10 mouse cellular contexts compared by ENCODE assay signal in genomic region chr11:44620694-44621446, GRCm38 (mm10). TPM values are rescaled to one million over a fixed set of nuclear protein-coding genes. Genes with fewer than 3 reads are reported as not detected.
A peak's percentile ranks its signal among the peaks of the same experiment; 100 is the strongest.
DNase-seq lines count a peak whose midpoint lies in the region; ATAC-seq and TF ChIP-seq lines count a peak whose summit lies in the region.
"Had no signal": no experiment of that assay in that cellular context is flagged by ENCODE, and none has a peak within 500 bp of the region (broad histone marks: within the 10 kb centered on the region; RNA-seq: fewer than 3 reads in every experiment).

No protein-coding gene starts in this region.

- peak overlapping the region; percentile 94 for H3K27ac ChIP-seq in gastrocnemius, adult 2 months
- H3K27ac ChIP-seq in heart, embryonic 14.5 days (replicated peaks in 1 of 2; ENCODE audit: control insufficient read depth in 1 of 2, insufficient read depth in 1 of 2, low read depth in 2 of 2, low read length in 2 of 2), result no peak overlapping the region
- H3K27ac ChIP-seq in midbrain, embryonic 11.5 days (ENCODE audit: low read depth, low read length), result no peak overlapping the region; the same call in 1 of the 2 replicates
- H3K27ac ChIP-seq: liver, embryonic 13.5 days had no signal

- peaks cover 33% of the 10 kb centered on the region for H3K27me3 ChIP-seq in heart, embryonic 14.5 days (ENCODE audit: control insufficient read depth, insufficient read depth, low read length)
- H3K27me3 ChIP-seq in midbrain, embryonic 11.5 days (ENCODE audit: control insufficient read depth, insufficient read depth, low read length), result peaks cover 33% of the 10 kb centered on the region

- peak overlapping the region; percentile 81 for H3K4me3 ChIP-seq in gastrocnemius, adult 2 months
- peak overlapping the region in 1 of 2 experiments; percentile 70; a peak in 2 of 4 replicates for H3K4me3 ChIP-seq in heart, embryonic 14.5 days (ENCODE audit: control insufficient read depth in 1 of 2, insufficient read depth in 1 of 2, low read depth in 1 of 2, low read length in 2 of 2)
- H3K4me3 ChIP-seq in midbrain, embryonic 11.5 days (ENCODE audit: low read depth, low read length), result peak overlapping the region; percentile 56

- peaks cover 4% of the 10 kb centered on the region; the same call in 1 of the 2 replicates for H3K9me3 ChIP-seq in heart, embryonic 14.5 days (ENCODE audit: control insufficient read depth, low read length)
- H3K9me3 ChIP-seq in midbrain, embryonic 11.5 days (ENCODE audit: control insufficient read depth, low read length), result no peaks in the 10 kb centered on the region
- H3K9me3 ChIP-seq: liver, embryonic 13.5 days had no signal

- TF ChIP-seq CTCF in gastrocnemius, adult 2 months (IDR thresholded peaks at IDR 0.05), result no peak

- H3K9ac ChIP-seq in heart, embryonic 14.5 days (ENCODE audit: low read length), result peak overlapping the region; percentile 83
- H3K9ac ChIP-seq in midbrain, embryonic 11.5 days (ENCODE audit: low read length), result peak overlapping the region; percentile 67; the same call in 1 of the 2 replicates
- H3K9ac ChIP-seq: liver, embryonic 13.5 days had no signal

- DNase-seq in gastrocnemius, adult 2 months, result peak; percentile 30
- no peak for DNase-seq in gastrocnemius, adult 8-10 months (ENCODE audit: low spot score in 2 of 2)
- peak; percentile 47 to 52 for DNase-seq in cerebellum, postnatal 14 days
- peak; percentile 93 for DNase-seq in midbrain, embryonic 11.5 days (ENCODE audit: low spot score, missing footprints)
- no peak for DNase-seq in right cerebral cortex, adult 18-20 months
- no peak for DNase-seq in left cerebral cortex, adult 8-10 months (ENCODE audit: low spot score in 2 of 2)
- no peak for DNase-seq in thymus, postnatal 14 days
- DNase-seq: liver, embryonic 13.5 days had no signal

- H3K36me3 ChIP-seq in heart, embryonic 14.5 days (ENCODE audit: control insufficient read depth, insufficient read depth, low read length), result 0 out of 2 replicates have a peak, but pooled peaks cover 4% of the 10 kb centered on the region
- no peaks in the 10 kb centered on the region for H3K36me3 ChIP-seq in midbrain, embryonic 11.5 days (ENCODE audit: control insufficient read depth, insufficient read depth, low read length)
- H3K36me3 ChIP-seq: liver, embryonic 13.5 days had no signal

- WGBS in heart, embryonic 14.5 days, result 50% methylated on average over 18 of the region's 19 CpGs
- WGBS in midbrain, embryonic 11.5 days, result 15% methylated on average over 19 of the region's 19 CpGs

- H3K4me1 ChIP-seq in heart, embryonic 14.5 days (ENCODE audit: control insufficient read depth in 2 of 2, insufficient read depth in 2 of 2, low read length in 2 of 2), result peaks cover 5 to 11% of the 10 kb centered on the region in 2 experiments
- peaks cover 20% of the 10 kb centered on the region for H3K4me1 ChIP-seq in midbrain, embryonic 11.5 days (ENCODE audit: control insufficient read depth, insufficient read depth, low read length)

- ATAC-seq in heart, embryonic 14.5 days (ENCODE audit: insufficient number of reproducible peaks, insufficient read depth, low FRiP score, low read depth), result no peak
- no peak for ATAC-seq in midbrain, embryonic 11.5 days (ENCODE audit: low FRiP score)

- intact Hi-C loops in gastrocnemius, adult 2 months (cut with DNase I), result no loop called here

- H3K4me2 ChIP-seq in heart, embryonic 14.5 days (ENCODE audit: low read length), result peak overlapping the region; percentile 88
- H3K4me2 ChIP-seq in midbrain, embryonic 11.5 days, result peak overlapping the region; percentile 86

RNA-seq across cellular contexts. Expression of gene Ebf1, which starts 3.8 kb away (rescaled TPM):
- total RNA-seq in gastrocnemius, adult 2 months (2021), result 10 to 100 TPM in 1 of 2 experiments, 1 to 10 TPM in 1; 9.4 to 10.3 TPM
- 1 to 10 TPM; 5.1 to 8.0 (median 6.2) TPM for total RNA-seq in gastrocnemius, adult 8-10 months (2022)
- 17.0 and 17.7 TPM in 2 replicates for polyA plus RNA-seq in heart, embryonic 14.5 days (2014; fragmentation: Nextera tagmentation; extraction: Ambion mirVana)
- polyA plus RNA-seq in midbrain, embryonic 11.5 days (2014; fragmentation: Nextera tagmentation; extraction: Ambion mirVana), result 73.8 and 79.2 TPM in 2 replicates
- total RNA-seq in left cerebral cortex, adult 8-10 months (2022), result 1 to 10 TPM; 4.4 to 5.8 (median 4.9) TPM
- total RNA-seq: common myeloid progenitor, adult 5-6 weeks had no signal

Comparison
In these comparisons a context has a peak if more than half of its experiments do, and no peak if none do; other contexts are left out.
1. DNase-seq: peak in gastrocnemius, adult 2 months (single experiment), cerebellum, postnatal 14 days (2 of 2) and midbrain, embryonic 11.5 days (single experiment); none in gastrocnemius, adult 8-10 months (0 of 2), right cerebral cortex, adult 18-20 months (single experiment), left cerebral cortex, adult 8-10 months (0 of 2) and thymus, postnatal 14 days (single experiment).